Mouse (Mus musculus) G1E (cell line): ENCODE measurements around the gene Chpf.

Source experiments
- CTCF ChIP-seq: IDR thresholded peaks from 2 replicates; pipeline ENCODE4 v1.5.1; 2012; ENCODE audit warnings: low read depth, low read length, inconsistent platforms, mixed read lengths
- GATA1 ChIP-seq: IDR thresholded peaks from 2 replicates; pipeline ENCODE4 v1.6.1; 2012; ENCODE audit warnings: borderline replicate concordance, low read length, inconsistent platforms, mixed read lengths
- TAL1 ChIP-seq: conservative IDR thresholded peaks from 2 replicates; pipeline ENCODE4 v1.6.1; 2012; ENCODE audit warnings: low read depth, low read length, inconsistent platforms, mixed read lengths

DNA sequence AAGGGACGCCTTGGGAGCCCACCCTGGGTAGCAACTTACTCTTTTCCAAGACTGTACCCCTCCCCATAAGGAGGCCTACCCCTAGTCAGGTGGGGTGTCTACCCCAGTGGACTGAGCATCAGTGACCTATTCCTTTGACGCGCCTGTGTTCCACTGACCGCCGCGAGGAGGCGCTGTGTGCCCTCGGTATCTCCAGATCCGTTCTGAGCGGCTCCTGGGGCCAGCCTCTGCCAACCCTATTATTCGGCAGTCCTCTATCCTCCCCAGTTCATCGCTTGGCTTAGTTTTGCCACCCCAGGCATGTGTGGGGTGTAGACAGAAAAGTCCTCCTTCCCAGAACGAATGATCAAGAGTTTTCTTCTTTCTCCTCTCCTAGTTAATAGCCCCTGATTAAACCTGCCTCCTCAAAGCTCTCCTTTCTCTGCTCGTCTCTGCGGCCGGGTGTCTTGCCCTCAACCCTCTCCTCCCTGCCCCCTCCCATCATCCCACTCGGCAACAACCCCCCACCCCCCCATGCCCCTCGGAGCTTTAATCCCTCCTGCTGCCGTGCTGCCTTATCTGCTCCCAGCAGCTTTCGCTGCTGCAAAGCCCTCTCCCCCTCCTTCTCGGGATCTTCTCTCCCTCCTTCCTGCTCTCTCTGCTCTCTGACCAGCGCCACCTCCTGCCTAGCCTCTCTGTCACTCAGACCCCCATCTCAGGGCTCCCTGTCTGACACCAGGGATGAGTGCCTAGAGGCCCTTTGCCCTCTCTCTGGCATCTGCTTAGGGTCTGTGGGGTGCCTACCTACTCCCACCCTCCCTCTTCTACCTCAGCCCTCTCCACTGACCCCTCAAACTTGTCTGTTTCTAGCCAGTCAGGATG lies 33.1 kb downstream of the Chpf start:
- peak; percentile 100 for TF ChIP-seq CTCF
- no peak for TF ChIP-seq GATA1
- TF ChIP-seq TAL1 = peak; percentile 85
